Mouse (Mus musculus): Measurements from ENCODE around the gene Nfat5. TPM values are rescaled to one million over a fixed set of nuclear protein-coding genes. Genes with fewer than 3 reads are reported as not detected.

The Nfat5 gene
- total RNA-seq (2015) (30.1 and 32.3 TPM in 2 replicates), total RNA-seq (2017) (18.8 and 20.9 TPM in 2 replicates)

DNA sequence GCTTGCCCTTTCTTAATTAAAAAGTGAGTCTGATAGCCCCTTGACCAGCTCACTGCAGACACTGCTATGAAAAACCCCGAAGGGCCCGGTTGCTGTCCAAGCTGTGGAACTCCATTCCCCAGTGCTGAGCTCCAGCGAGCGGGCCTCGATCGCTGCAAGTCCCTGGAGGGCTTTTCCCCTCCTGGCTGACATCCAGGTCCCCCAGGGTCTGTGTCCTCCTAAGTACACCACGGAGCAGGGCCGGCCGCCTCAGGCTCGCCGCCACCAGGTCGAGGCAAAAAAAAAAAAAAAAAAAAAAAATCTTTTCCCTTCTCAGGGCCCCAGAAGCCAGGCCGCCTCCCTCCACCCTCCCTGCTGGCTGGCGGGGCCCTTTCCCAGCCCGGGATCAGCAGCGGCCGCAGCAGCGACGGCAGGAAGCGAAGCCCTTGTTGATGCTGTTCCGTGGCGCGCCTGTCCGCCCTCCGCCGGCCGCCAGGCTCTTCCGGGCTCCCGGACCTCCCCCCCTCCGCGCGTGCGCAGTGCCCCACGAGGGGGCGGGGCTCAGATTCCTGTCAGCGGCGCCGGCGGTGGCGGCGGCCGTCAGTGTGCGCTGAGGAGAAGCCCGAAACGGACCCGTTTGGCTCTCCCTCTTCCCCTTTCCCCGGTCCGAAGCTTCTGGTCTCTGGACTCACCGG lies at the start of gene Nfat5:
Gene Nfat5 (plus strand): TSS at position 543 of the 674 bp plus-strand sequence.
- ATAC-seq (replicated peaks; ENCODE audit: poor library complexity), result peak; percentile 90

DNA sequence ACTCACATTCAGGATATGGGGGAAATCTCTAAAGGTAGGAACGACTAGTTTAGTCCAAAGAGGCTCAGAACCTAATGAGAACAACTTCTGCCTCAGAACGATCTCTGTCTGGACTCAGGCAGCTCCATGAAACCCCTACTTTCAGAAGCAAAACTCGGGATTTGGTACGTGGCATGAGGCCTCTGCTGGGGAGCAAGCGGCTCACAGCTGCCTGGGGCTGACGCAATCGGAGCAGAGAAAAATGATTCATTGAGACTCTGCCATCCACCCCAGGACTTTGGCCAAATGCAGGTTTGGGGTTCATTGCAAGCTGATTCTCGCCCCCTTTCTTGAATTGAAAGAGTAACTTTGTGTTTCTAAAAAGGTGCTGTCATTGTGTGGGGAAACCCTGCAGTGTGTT lies 49.1 kb upstream of the Nfat5 start:
- ATAC-seq (replicated peaks; ENCODE audit: poor library complexity), result no peak

DNA sequence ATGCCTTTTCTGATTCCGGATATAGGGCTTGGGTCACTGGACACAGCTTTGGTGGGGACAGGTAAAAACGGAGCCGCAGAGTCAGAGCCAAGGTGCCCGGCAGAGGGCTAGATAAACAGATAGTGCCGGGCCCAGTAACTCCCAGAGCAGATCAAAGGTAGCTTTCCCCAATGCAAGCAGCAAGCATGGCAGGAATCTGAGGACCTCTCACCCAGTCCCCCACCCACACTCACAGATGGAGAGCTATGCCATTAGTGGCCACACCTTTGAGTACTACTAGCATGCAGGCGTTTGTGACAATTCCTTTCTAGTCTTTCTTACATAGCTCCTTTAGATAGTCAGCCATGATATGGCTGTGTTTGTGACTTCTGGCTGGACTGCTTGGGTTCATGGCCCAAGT lies 44.8 kb upstream of the Nfat5 start:
- ATAC-seq (replicated peaks; ENCODE audit: poor library complexity), result no peak

DNA sequence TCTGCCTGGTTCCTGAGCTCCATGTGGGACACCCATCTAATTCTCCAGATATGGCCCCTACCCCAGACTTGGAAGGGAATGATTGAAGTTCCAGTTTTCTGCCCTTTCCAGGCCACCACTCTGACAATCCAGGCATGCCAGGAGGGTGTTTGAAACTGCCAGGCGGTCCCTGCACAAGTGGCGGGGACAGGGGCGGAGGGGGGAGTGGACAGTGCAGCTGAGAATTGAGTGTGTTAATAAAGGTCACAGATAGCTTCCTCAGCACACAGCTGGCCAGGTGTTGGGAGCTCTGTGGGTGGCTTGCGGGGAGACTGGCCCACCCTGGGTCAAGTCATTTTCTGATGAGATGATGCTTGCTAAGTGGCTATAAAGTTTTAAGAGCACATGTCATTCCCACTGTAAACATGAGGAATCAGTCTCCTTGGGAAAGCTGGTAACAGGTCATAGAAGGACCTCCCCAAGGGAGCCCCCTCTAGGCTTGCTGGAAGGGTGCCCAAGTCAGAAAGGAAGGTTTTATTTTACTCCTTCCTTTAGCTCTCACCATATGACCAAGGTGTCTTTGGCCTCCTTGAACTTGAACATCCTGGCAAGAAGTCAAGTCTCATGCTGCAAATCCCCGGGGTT lies 41.7 kb upstream of the Nfat5 start:
- ATAC-seq (replicated peaks; ENCODE audit: poor library complexity), result no peak

DNA sequence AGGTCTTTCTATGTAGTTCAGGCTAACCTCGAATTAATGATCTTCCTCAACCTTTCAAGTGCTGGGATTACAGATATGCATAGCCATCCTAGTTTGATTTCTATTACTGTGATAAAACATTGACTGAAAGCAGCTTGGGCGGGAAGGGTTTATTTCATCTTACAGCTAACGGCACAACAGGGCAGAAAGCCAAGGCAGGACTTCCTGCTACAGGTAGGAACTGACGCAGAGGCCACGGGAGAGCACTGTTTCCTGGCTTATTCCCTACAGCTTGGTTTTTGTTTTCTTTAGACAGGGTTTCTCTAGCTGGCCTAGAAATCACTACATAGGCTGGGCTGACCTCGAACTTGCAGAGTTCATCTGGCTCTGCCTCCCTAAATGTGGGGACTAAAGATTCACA lies 40.1 kb upstream of the Nfat5 start:
- ATAC-seq (replicated peaks; ENCODE audit: poor library complexity), result no peak; the same call in 1 of the 2 replicates

DNA sequence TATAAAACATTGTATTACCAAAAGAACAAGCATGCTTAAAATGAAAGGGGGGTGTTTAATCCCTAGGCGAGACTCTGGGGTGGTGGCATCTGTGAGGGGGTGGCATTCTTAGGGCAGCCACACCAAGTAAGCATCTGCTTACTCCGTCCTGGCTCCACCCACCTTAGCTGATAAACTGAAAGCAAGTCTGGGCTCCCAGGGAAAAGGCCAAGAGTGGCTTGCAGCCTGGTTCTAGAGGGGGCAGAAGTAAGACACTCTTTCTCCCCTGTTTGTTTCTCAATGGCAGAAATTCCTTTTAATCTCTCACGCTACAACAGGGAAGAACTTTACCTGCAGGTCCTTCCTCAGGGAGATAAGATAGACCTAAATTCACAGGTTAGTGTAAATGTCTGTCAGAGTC lies 38.9 kb upstream of the Nfat5 start:
- peak; percentile 90 for ATAC-seq (replicated peaks; ENCODE audit: poor library complexity)

DNA sequence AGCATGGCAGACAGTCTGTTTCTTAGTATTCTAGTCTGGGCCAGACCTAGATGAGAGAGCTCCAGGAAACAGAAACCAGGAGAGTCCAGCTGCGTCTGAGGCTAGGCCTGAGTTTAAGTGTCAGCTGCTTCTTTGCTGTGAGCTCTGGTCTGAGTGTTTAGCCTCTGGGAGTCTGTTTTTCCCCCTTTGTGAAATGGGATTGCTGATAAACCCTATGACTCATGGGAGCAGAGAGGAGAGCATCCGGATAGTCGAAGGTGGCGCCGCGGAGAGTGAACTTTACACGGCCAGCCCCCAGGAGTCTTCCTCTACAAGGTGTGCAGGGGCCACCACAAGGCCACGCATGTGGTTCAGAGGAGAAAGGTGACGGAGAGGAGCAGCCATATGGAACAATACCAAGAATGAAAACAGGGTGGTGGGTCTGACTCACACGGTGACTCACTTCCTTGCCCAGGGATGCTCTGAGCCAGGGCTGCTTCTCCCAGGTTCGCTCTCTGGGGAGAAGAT lies 38.3 kb upstream of the Nfat5 start:
- 0 out of 2 replicates have a peak, but pooled peaks have one; percentile 9 for ATAC-seq (replicated peaks; ENCODE audit: poor library complexity)

DNA sequence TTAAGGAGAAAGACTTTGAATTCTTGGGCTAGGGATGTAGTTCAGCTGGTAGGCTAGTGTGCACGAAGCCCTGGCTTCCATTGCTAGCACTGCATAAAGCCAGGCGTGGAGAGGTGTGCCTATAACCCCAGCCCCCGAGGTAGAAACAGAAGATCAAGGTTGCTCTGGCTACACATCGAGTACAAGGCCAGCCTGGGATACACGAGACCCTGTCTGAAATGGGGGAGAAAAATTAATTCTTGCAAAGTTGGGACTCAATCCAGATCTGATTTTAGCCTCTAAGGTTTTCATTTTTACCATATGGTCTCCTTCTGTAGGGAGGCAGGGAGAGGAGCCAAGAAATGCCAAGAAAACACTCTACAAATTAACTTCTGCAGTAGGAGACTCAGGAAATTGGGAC lies 36.0 kb upstream of the Nfat5 start:
- no peak for ATAC-seq (replicated peaks; ENCODE audit: poor library complexity)

DNA sequence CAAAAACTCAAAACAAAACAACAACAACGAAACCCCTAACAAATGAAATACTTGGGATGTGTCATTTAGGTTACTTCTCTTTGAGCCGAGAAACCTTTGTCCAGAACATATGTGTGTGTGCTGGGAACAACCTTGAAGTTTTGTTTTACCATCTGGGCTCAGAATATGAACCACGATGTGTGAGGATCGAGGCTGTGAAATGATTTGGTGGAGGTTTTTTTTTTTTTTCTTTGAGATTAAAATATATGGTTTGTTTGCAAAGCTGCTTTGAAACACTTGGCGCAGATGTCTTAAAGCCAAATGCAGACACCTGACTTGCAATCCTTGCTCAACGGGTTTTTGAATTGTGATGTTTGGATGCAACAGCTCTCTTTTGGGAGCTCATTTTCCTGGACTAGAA lies 33.1 kb upstream of the Nfat5 start:
- no peak for ATAC-seq (replicated peaks; ENCODE audit: poor library complexity)

DNA sequence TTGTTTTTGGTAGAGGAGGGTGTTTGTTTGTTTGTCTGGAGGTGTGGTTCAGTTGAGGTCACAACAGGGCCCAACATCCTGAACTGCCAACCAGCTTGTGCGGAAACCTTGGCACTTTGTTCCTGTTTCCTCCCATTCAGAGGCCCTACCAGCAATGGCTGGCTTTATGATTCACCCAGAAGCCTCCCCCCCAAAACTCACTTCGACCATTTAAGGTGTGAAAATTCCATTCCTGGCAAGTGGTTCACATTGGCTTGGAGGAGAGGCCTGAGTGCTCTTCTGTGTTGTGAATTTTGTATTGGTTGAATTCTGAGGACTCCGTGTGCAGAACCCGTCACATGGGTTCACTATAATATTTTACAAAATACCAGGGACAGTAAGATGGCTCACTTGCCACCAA lies 32.1 kb upstream of the Nfat5 start:
- ATAC-seq (replicated peaks; ENCODE audit: poor library complexity), result no peak

DNA sequence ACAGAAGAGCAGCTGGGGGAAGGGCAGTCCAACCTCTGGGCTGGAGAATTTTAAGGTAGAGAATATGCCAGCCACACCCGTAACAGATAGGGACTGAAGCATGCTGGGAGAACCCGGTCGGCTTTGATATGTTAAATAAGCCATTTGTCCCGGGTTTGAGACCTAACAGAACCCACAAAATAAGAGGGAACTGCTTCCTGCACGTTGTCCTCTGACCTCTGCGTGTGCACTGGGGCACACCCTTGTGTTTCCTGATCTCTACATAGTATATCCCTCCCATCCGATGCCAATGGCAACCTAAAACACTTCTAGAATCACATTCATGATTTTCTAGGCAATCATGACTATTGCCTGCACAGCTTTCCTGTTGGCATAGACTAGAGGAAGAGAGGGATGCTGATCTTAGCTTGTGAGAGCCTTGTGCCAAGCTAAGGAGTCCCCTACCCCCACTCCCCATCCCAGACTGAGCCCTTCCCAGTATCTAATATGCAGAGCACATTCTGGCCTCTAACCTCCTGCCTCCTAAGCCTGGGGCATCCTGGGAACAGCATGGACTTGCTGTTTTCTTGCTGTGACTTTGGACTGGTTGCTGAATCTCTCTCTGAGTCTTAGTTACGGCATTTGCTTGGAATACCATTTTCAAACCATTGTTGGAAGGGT lies 31.1 kb upstream of the Nfat5 start:
- no peak for ATAC-seq (replicated peaks; ENCODE audit: poor library complexity)

DNA sequence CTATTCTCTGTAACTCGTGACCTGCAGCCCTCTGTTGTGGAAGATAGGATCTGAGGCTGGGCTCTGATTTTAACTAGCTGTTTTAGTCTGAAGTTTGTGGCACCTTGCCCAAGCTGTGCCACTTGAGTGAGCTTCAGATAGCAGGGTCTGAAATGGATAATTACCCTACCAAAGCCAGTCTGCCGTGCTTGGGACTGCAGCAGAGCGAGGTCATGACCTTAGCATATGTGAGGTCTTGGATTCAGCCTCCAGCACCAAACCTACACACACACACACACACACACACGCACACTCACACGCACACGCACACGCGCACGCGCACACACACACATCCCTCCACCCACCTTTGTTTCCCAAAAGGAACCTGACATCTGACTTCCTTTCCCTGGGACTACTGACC lies 27.5 kb upstream of the Nfat5 start:
- no peak for ATAC-seq (replicated peaks; ENCODE audit: poor library complexity)

DNA sequence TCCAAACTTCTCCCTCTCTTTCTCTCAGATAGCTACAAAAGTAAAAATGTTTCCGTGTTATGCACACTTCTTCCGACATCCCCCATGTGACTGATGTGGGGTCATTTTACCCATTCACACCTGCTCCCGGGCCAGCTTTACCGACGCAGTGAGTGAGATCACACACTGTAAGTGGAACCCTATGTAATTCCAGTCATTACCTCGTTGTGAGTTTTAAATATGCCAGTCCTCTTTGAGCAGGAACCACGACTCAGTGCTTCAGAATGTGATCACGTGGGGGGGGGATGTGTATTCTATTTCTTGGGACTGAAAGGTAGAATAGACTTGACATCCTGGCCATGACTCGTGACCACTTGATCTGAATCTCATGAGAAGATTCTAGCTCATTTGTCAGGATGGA lies 24.8 kb upstream of the Nfat5 start:
- no peak for ATAC-seq (replicated peaks; ENCODE audit: poor library complexity)

DNA sequence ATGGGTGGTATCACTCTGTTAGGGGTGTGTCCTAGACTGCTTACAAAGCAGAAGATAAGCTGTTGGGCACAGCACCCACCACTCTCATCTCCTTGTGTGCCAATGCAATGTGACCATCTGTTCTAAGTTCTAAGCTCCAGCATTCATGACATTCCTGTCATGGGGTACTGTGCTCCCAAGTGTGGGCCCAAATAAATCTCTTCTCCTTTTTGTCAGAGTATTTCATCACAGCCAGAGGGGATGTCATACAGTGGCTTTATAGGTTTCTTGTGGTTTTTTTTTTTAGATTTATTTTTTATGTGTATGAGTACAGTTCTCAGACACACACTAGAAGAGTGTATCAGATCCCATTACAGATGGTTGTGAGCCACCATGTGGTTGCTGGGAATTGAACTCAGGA lies 24.1 kb upstream of the Nfat5 start:
- ATAC-seq (replicated peaks; ENCODE audit: poor library complexity), result peak; percentile 60

DNA sequence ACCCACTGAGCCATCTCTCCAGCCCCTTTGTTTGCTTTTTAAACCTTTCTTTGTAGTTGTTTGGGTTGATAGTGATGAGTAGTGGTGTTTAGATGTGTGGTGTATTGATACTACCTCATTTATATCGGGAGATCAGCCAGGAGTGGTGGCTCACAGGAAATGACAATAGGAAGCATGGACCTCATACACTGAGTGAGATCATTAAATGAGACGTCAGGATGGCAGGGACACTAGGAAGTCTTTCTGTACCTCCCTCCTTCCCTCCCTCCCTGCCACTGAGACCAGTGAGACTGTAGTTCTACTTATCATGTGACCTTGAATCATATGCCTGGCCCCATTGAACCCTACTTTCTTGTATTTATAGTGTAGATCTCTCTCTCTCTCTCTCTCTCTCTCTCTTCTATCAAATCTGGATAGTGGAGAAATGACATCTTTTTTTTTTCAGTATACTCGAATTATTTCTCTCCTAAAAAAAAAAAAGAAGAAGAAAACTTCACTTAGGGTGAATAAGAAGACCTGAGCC lies 23.6 kb upstream of the Nfat5 start:
- peak; percentile 64 for ATAC-seq (replicated peaks; ENCODE audit: poor library complexity)

DNA sequence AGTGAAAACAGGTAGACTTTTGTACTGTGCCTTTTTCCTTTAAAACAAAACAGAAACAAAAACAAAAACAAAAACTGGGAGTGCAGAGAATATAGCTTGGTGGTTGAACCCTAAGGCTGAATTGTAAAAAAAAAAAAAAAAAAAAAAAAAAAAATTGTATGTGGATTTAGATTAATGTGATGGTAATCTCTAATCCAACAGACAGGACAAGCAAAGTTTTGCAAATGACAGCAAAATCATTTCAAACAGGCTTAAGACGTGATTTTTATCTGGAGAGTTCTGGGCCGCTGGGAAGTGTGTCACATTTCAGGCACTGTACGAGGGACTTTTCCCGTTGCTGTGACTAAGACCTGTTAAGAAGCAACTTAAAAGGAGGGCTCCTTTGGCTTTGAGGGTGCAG lies 23.0 kb upstream of the Nfat5 start:
- no peak for ATAC-seq (replicated peaks; ENCODE audit: poor library complexity)

DNA sequence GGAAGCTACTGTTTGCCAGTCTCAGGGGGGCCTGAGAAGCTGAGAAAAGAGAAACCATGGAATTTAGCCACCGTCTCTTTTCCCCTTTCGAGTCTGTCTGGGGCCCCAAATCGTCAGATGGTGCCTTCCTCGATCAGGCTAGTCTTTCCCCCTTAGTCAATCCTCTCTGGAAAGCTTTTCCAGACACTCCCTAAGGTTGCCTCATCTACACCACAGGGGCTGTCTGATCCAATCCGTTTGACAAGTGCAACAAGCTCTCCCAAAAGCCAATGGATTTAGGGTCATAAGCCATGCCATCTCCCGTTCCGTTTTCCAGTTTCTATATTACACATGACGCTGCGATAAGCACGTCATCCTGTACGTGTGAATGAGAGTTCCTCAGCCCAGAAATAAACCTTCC lies 22.5 kb upstream of the Nfat5 start:
- no peak for ATAC-seq (replicated peaks; ENCODE audit: poor library complexity)

DNA sequence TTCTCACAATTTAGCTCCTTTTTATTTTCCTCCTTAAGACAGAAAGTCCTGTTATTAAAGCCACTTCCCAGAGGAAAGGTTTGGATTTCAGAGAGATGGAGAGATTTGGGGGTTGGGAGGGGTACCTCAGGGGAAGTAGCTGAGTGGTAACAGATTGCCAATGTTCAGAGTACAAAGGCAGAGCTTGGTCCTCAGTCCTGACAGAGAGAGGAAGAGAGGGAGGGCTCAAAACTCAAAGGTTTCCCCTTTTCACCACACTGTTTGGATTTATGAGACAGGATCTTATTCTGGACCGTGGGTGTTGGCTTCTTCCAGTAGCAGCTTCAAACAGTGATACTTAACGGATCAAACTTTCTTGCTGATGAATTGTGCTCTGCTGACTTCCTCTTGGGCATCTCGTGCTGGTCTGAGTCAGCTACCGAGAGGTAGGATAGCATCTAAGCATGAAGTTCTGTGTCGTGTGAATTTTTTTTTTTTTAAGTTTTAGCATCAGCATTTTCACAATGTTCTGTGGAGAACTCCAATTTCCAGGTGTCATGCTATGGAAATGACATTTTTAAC lies 15.9 kb upstream of the Nfat5 start:
- peak; percentile 34; the same call in 1 of the 2 replicates for ATAC-seq (replicated peaks; ENCODE audit: poor library complexity)

DNA sequence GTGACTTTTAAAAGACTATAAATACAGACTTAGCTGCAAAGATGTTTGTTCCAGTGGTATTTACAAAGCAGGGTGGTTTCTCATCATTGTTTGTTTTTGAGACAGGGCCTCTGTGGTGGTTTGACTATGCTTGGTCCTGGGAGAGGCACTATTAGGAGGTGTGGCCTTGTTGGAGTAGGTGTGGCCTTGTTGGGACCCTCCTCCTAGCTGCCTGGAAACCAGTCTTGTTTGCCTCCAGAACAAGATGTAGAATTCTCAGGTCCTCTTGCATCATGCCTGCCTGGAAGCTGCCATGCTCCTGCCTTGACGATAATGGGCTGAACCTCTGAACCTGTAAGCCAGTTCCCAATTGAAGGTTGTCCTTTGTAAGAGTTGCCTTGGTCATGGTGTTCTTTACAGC lies 14.7 kb upstream of the Nfat5 start:
- no peak for ATAC-seq (replicated peaks; ENCODE audit: poor library complexity)

DNA sequence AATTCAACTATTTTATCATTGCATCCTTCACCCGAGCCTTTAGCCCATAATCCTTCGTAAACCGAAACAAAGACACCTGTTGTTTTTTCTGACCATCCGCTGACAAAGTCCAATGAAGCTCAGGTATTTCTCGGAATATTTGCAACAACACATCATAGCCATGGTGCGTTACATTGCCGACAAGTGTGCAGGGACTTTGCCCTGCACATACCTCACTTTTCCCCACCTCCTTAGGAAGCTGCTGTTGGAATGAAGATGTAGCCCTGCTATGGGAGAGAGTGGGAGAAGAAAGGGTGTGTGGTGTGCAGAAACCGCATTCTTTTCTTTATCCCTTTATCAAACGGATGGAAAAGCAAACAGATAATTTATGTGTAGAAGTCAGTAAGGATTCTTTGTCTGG lies 6.6 kb upstream of the Nfat5 start:
- no peak for ATAC-seq (replicated peaks; ENCODE audit: poor library complexity)

DNA sequence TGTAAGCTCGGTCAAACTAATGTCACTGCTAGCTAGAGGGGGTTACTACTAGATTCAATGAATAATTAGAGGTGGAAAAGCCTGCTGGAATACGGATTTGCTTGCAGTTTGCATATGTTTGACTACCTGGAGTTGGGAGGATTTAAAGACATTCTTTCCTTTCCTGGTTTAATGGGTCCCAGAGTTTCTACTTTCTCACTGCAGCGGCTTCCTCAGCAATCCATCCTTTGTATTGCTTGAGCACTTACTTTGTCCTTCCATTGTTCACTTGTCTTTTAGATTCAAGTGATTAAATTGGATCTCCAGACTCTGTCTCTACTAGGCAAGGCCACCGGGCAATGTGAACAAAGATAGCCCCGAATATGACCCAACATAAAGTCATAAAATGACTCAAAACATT lies 5.7 kb upstream of the Nfat5 start:
- ATAC-seq (replicated peaks; ENCODE audit: poor library complexity), result no peak

Measured in megakaryocyte progenitor cell, adult 5-6 weeks (primary cell).